8 mouse cellular contexts compared by ENCODE assay signal in the genomic region with DNA sequence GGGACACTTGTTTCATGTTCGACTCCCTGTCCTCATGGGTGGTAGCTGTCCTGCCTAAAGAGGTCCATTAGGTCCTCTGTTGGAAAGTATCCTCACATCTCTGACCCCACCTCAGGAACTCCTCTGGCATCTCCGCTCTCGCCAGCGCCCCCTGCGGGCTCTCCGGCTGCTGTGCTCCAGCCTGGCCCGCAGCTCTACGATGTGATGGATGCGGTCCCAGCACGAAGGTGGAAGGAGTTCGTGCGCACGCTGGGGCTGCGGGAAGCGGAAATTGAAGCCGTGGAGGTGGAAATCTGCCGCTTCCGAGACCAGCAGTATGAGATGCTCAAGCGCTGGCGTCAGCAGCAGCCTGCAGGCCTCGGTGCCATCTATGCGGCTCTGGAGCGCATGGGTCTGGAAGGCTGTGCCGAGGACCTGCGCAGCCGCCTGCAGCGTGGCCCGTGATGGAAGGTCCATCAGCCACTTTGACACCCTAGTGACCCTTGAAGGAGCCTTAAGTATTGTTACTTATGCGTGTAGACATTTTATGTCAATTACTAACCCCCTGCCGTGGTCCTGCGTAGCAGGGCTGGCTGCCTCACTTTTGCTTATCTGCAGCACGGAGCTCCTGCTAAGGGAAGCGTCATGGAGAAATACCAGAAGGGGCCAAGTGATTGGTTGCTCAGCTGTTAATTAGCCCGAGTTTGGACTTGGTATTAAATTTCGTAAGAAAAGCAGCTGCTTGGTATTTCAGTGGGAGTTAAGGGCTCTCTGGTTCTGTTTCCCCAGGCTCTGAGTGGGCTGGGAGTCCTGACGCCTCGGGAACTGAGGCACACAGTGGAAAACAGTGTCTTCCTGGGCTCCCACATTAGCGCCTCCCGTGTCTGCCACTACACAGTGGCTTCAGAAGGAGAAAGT. TPM values are rescaled to one million over a fixed set of nuclear protein-coding genes. Genes with fewer than 3 reads are reported as not detected.
DNase-seq lines count a peak whose midpoint lies in the region; ATAC-seq and TF ChIP-seq lines count a peak whose summit lies in the region.

No protein-coding gene starts in this region.

- 13% methylated on average over 39 of the region's 39 CpGs for WGBS in embryonic facial prominence, embryonic 15.5 days
- 10% methylated on average over 39 of the region's 39 CpGs for WGBS in hindbrain, postnatal 0 days
- WGBS in liver, embryonic 11.5 days = 9% methylated on average over 39 of the region's 39 CpGs
- WGBS in neural tube, embryonic 15.5 days = 5% methylated on average over 39 of the region's 39 CpGs

- DNase-seq in gastrocnemius, postnatal 14 days = peak; percentile 53
- no peak for DNase-seq in gastrocnemius, postnatal 25 days
- DNase-seq in ES-E14 (ENCODE audit: low read depth, low spot score) = no peak
- DNase-seq in hindbrain, postnatal 0 days (ENCODE audit: low spot score) = peak; percentile 64
- no peak for DNase-seq in liver, embryonic 11.5 days (ENCODE audit: low spot score)
- no peak for DNase-seq in adipocyte (ENCODE audit: low spot score)

- peak overlapping the region; percentile 27; the same call in 1 of the 2 replicates for H3K9ac ChIP-seq in ES-E14 (ENCODE audit: insufficient read depth, low read depth, low read length, poor library complexity, severe bottlenecking)
- no peak overlapping the region for H3K9ac ChIP-seq in embryonic facial prominence, embryonic 15.5 days
- no peak overlapping the region for H3K9ac ChIP-seq in hindbrain, postnatal 0 days (replicated peaks; ENCODE audit: low read length)
- H3K9ac ChIP-seq in liver, embryonic 11.5 days (ENCODE audit: low read depth, low read length) = no peak overlapping the region
- H3K9ac ChIP-seq in neural tube, embryonic 15.5 days (replicated peaks) = no peak overlapping the region

- no peaks in the 10 kb centered on the region for H3K9me3 ChIP-seq in ES-E14 (ENCODE audit: control insufficient read depth, insufficient read depth, low read depth, low read length)
- H3K9me3 ChIP-seq in embryonic facial prominence, embryonic 15.5 days (replicated peaks) = no peaks in the 10 kb centered on the region
- H3K9me3 ChIP-seq in hindbrain, postnatal 0 days (ENCODE audit: low read length) = no peaks in the 10 kb centered on the region
- no peaks in the 10 kb centered on the region for H3K9me3 ChIP-seq in liver, embryonic 11.5 days (ENCODE audit: control insufficient read depth, low read length)
- H3K9me3 ChIP-seq in neural tube, embryonic 15.5 days (replicated peaks) = no peaks in the 10 kb centered on the region

- peak overlapping the region; percentile 46 for H3K4me2 ChIP-seq in embryonic facial prominence, embryonic 15.5 days (replicated peaks)
- peak overlapping the region; percentile 26 for H3K4me2 ChIP-seq in hindbrain, postnatal 0 days (ENCODE audit: low read depth, low read length)
- peak overlapping the region; percentile 55 for H3K4me2 ChIP-seq in liver, embryonic 11.5 days
- peak overlapping the region; percentile 46 for H3K4me2 ChIP-seq in neural tube, embryonic 15.5 days

- H3K4me3 ChIP-seq in ES-E14 (ENCODE audit: insufficient read depth in 1 of 2, low read depth in 1 of 2, low read length in 2 of 2, poor library complexity in 1 of 2, severe bottlenecking in 1 of 2) = peak overlapping the region; percentile 46 to 57
- peak overlapping the region; percentile 27; the same call in 1 of the 2 replicates for H3K4me3 ChIP-seq in embryonic facial prominence, embryonic 15.5 days (replicated peaks)
- 0 out of 2 replicates have a peak overlapping the region, but pooled peaks have one; percentile 7 for H3K4me3 ChIP-seq in hindbrain, postnatal 0 days (ENCODE audit: low read length)
- H3K4me3 ChIP-seq in liver, embryonic 11.5 days (ENCODE audit: low read depth, low read length) = peak overlapping the region; percentile 13; the same call in 1 of the 2 replicates
- peak overlapping the region; percentile 18 for H3K4me3 ChIP-seq in neural tube, embryonic 15.5 days (replicated peaks)

- peak; percentile 64 for TF ChIP-seq CTCF in hindbrain, postnatal 0 days (IDR thresholded peaks at IDR 0.05; ENCODE audit: low read depth)

- in situ Hi-C loops in ES-E14 (cut with MboI; ENCODE audit: low sequenced_read_pairs in 2 of 2, unreplicated experiment in 2 of 2) = no loop called here

- H3K36me3 ChIP-seq in ES-E14 (ENCODE audit: control insufficient read depth, insufficient read depth, low read length, poor library complexity, severe bottlenecking) = peaks cover 6% of the 10 kb centered on the region
- H3K36me3 ChIP-seq in embryonic facial prominence, embryonic 15.5 days = 0 out of 2 replicates have a peak, but pooled peaks cover 5% of the 10 kb centered on the region
- H3K36me3 ChIP-seq in hindbrain, postnatal 0 days (ENCODE audit: insufficient read depth, low read length) = no peaks in the 10 kb centered on the region; the same call in 1 of the 2 replicates
- 0 out of 2 replicates have a peak, but pooled peaks cover 1% of the 10 kb centered on the region for H3K36me3 ChIP-seq in liver, embryonic 11.5 days (ENCODE audit: control insufficient read depth, insufficient read depth, low read length)
- no peaks in the 10 kb centered on the region for H3K36me3 ChIP-seq in neural tube, embryonic 15.5 days

- H3K27ac ChIP-seq in ES-E14 (ENCODE audit: insufficient read depth, low read depth, low read length, poor library complexity, severe bottlenecking) = no peak overlapping the region
- no peak overlapping the region for H3K27ac ChIP-seq in embryonic facial prominence, embryonic 15.5 days (replicated peaks)
- H3K27ac ChIP-seq in hindbrain, postnatal 0 days = no peak overlapping the region
- no peak overlapping the region for H3K27ac ChIP-seq in liver, embryonic 11.5 days (ENCODE audit: low read depth, low read length)
- H3K27ac ChIP-seq in neural tube, embryonic 15.5 days (replicated peaks) = no peak overlapping the region

- peaks cover 6 to 27% of the 10 kb centered on the region in 2 experiments; a peak in 3 of 4 replicates for H3K4me1 ChIP-seq in ES-E14 (ENCODE audit: control insufficient read depth in 2 of 2, insufficient read depth in 2 of 2, low read length in 2 of 2, poor library complexity in 1 of 2)
- peaks cover 35% of the 10 kb centered on the region for H3K4me1 ChIP-seq in embryonic facial prominence, embryonic 15.5 days
- H3K4me1 ChIP-seq in hindbrain, postnatal 0 days (ENCODE audit: insufficient read depth, low read length) = no peaks in the 10 kb centered on the region
- H3K4me1 ChIP-seq in liver, embryonic 11.5 days (replicated peaks; ENCODE audit: control insufficient read depth, insufficient read depth, low read length) = peaks cover 30% of the 10 kb centered on the region
- peaks cover 33% of the 10 kb centered on the region for H3K4me1 ChIP-seq in neural tube, embryonic 15.5 days

- peaks cover 97% of the 10 kb centered on the region for H3K27me3 ChIP-seq in embryonic facial prominence, embryonic 15.5 days
- H3K27me3 ChIP-seq in hindbrain, postnatal 0 days (ENCODE audit: insufficient read depth, low read length) = peaks cover 80% of the 10 kb centered on the region
- H3K27me3 ChIP-seq in liver, embryonic 11.5 days (replicated peaks; ENCODE audit: control insufficient read depth, insufficient read depth, low read length) = peaks cover 98% of the 10 kb centered on the region
- H3K27me3 ChIP-seq in neural tube, embryonic 15.5 days (replicated peaks) = peaks cover 99% of the 10 kb centered on the region

- intact Hi-C loops in gastrocnemius, postnatal 14 days (cut with DNase I; ENCODE audit: low total_unique reads) = no loop called here

- ATAC-seq in embryonic facial prominence, embryonic 15.5 days (ENCODE audit: insufficient number of reproducible peaks, low FRiP score, low TSS enrichment, low read depth) = no peak
- peak; percentile 46; the same call in 1 of the 2 replicates for ATAC-seq in hindbrain, postnatal 0 days
- no peak for ATAC-seq in liver, embryonic 11.5 days (replicated peaks; ENCODE audit: low FRiP score)
- no peak for ATAC-seq in neural tube, embryonic 15.5 days (ENCODE audit: low FRiP score)

RNA-seq across cellular contexts. Expression of a gene that starts 3.9 kb away (rescaled TPM):
- total RNA-seq in gastrocnemius, postnatal 14 days (2021) = 1 to 10 TPM in 1 of 2 experiments, under 1 TPM in 1; 0.74 to 1.1 TPM
- 1 to 10 TPM; 1.2 TPM for total RNA-seq in gastrocnemius, postnatal 25 days (2021)
- total RNA-seq in ES-E14 (2012; rRNA removed) = 3.8 and 5.7 TPM in 2 replicates
- polyA plus RNA-seq in embryonic facial prominence, embryonic 15.5 days (2015; fragmentation: Nextera tagmentation; extraction: Ambion mirVana) = 1.5 and 2.0 TPM in 2 replicates
- total RNA-seq in hindbrain, postnatal 0 days (2014; rRNA removed) = 0.22 and 1.6 TPM in 2 replicates
- 0.48 and 0.62 TPM in 2 replicates for polyA plus RNA-seq in hindbrain, postnatal 0 days (2015; fragmentation: Nextera tagmentation; extraction: Ambion mirVana)
- polyA plus RNA-seq in liver, embryonic 11.5 days (2014; fragmentation: Nextera tagmentation; extraction: Ambion mirVana) = 0.90 and 1.3 TPM in 2 replicates
- 1.2 and 2.4 TPM in 2 replicates for polyA plus RNA-seq in neural tube, embryonic 15.5 days (2015; fragmentation: Nextera tagmentation; extraction: Ambion mirVana)

RNA-seq across cellular contexts. Expression of a gene that starts 32.5 kb away (rescaled TPM):
- under 1 TPM; 0.58 to 0.90 TPM for total RNA-seq in gastrocnemius, postnatal 14 days (2021)
- total RNA-seq in gastrocnemius, postnatal 25 days (2021) = under 1 TPM; 0.23 to 0.38 TPM
- total RNA-seq in ES-E14 (2012; rRNA removed) = 5.6 and 6.6 TPM in 2 replicates
- polyA plus RNA-seq in embryonic facial prominence, embryonic 15.5 days (2015; fragmentation: Nextera tagmentation; extraction: Ambion mirVana) = 7.5 TPM in 2 replicates
- total RNA-seq in hindbrain, postnatal 0 days (2014; rRNA removed) = 0.47 and 1.4 TPM in 2 replicates
- 0.71 and 0.79 TPM in 2 replicates for polyA plus RNA-seq in hindbrain, postnatal 0 days (2015; fragmentation: Nextera tagmentation; extraction: Ambion mirVana)
- polyA plus RNA-seq in liver, embryonic 11.5 days (2014; fragmentation: Nextera tagmentation; extraction: Ambion mirVana) = 4.1 and 5.3 TPM in 2 replicates
- polyA plus RNA-seq in neural tube, embryonic 15.5 days (2015; fragmentation: Nextera tagmentation; extraction: Ambion mirVana) = 0.31 and 3.3 TPM in 2 replicates

RNA-seq across cellular contexts. Expression of a gene that starts 39.0 kb away (rescaled TPM):
- total RNA-seq in gastrocnemius, postnatal 14 days (2021) = not detected
- not detected for total RNA-seq in gastrocnemius, postnatal 25 days (2021)
- 0.32 and 0.58 TPM in 2 replicates for total RNA-seq in ES-E14 (2012; rRNA removed)
- polyA plus RNA-seq in embryonic facial prominence, embryonic 15.5 days (2015; fragmentation: Nextera tagmentation; extraction: Ambion mirVana) = 1.6 and 1.9 TPM in 2 replicates
- total RNA-seq in hindbrain, postnatal 0 days (2014; rRNA removed) = not detected in 2 replicates
- not detected in 2 replicates for polyA plus RNA-seq in hindbrain, postnatal 0 days (2015; fragmentation: Nextera tagmentation; extraction: Ambion mirVana)
- polyA plus RNA-seq in liver, embryonic 11.5 days (2014; fragmentation: Nextera tagmentation; extraction: Ambion mirVana) = not detected in 2 replicates
- polyA plus RNA-seq in neural tube, embryonic 15.5 days (2015; fragmentation: Nextera tagmentation; extraction: Ambion mirVana) = not detected in 2 replicates

RNA-seq across cellular contexts. Expression of a gene that starts 47.3 kb away (rescaled TPM):
- total RNA-seq in gastrocnemius, postnatal 14 days (2021) = 10 to 100 TPM; 11.2 to 17.1 TPM
- total RNA-seq in gastrocnemius, postnatal 25 days (2021) = 1 to 10 TPM; 5.0 to 6.5 TPM
- total RNA-seq in ES-E14 (2012; rRNA removed) = 37.3 and 81.4 TPM in 2 replicates
- polyA plus RNA-seq in embryonic facial prominence, embryonic 15.5 days (2015; fragmentation: Nextera tagmentation; extraction: Ambion mirVana) = 20.8 and 21.3 TPM in 2 replicates
- 20.7 and 21.0 TPM in 2 replicates for total RNA-seq in hindbrain, postnatal 0 days (2014; rRNA removed)
- 13.1 and 13.3 TPM in 2 replicates for polyA plus RNA-seq in hindbrain, postnatal 0 days (2015; fragmentation: Nextera tagmentation; extraction: Ambion mirVana)
- polyA plus RNA-seq in liver, embryonic 11.5 days (2014; fragmentation: Nextera tagmentation; extraction: Ambion mirVana) = 8.4 and 8.9 TPM in 2 replicates
- polyA plus RNA-seq in neural tube, embryonic 15.5 days (2015; fragmentation: Nextera tagmentation; extraction: Ambion mirVana) = 13.5 and 13.6 TPM in 2 replicates

RNA-seq across cellular contexts. Expression of a gene that starts 58.3 kb away (rescaled TPM):
- 10 to 100 TPM; 12.5 to 13.2 TPM for total RNA-seq in gastrocnemius, postnatal 14 days (2021)
- total RNA-seq in gastrocnemius, postnatal 25 days (2021) = 10 to 100 TPM; 15.4 to 19.1 TPM
- total RNA-seq in ES-E14 (2012; rRNA removed) = 38.8 and 51.9 TPM in 2 replicates
- polyA plus RNA-seq in embryonic facial prominence, embryonic 15.5 days (2015; fragmentation: Nextera tagmentation; extraction: Ambion mirVana) = 65.5 and 77.0 TPM in 2 replicates
- 249 and 259 TPM in 2 replicates for total RNA-seq in hindbrain, postnatal 0 days (2014; rRNA removed)
- polyA plus RNA-seq in hindbrain, postnatal 0 days (2015; fragmentation: Nextera tagmentation; extraction: Ambion mirVana) = 455 and 488 TPM in 2 replicates
- 50.0 and 51.1 TPM in 2 replicates for polyA plus RNA-seq in liver, embryonic 11.5 days (2014; fragmentation: Nextera tagmentation; extraction: Ambion mirVana)
- 402 and 456 TPM in 2 replicates for polyA plus RNA-seq in neural tube, embryonic 15.5 days (2015; fragmentation: Nextera tagmentation; extraction: Ambion mirVana)

Comparison
In these comparisons a context has a peak if more than half of its experiments do, and no peak if none do; other contexts are left out.
1. DNase-seq: peak in gastrocnemius, postnatal 14 days (single experiment) and hindbrain, postnatal 0 days (single experiment); none in gastrocnemius, postnatal 25 days (single experiment), ES-E14 (single experiment), liver, embryonic 11.5 days (single experiment) and adipocyte (single experiment).
2. Peak in every context shown above with its lines, with median percentiles within 50 percentile points of each other: H3K4me3 ChIP-seq and H3K4me2 ChIP-seq.